Mouse (Mus musculus) embryonic facial prominence, embryonic 12.5 days (tissue): ENCODE measurements around the gene Ppfibp1. TPM values are rescaled to one million over a fixed set of nuclear protein-coding genes. Genes with fewer than 3 reads are reported as not detected.

ENCODE experiments used
- ATAC-seq: fragments of 200-750 bp; cut with Nextera tagmentation; 2 replicates; pipeline ENCODE4 v1.8.0; 2017; ENCODE audit not compliant: insufficient number of reproducible peaks, insufficient read depth, low FRiP score, low TSS enrichment
- H3K27ac ChIP-seq: fragments of 300-500 bp; sonication (generic); 2 replicates; pipeline ENCODE4 v1.5.1; 2016; ENCODE audit warnings: mild to moderate bottlenecking
- H3K27me3 ChIP-seq: fragments of 300-500 bp; sonication (generic); 2 replicates; pipeline ENCODE4 v1.6.1; 2016; ENCODE audit warnings: mild to moderate bottlenecking, moderate library complexity
- H3K36me3 ChIP-seq: fragments of 300-500 bp; sonication (generic); 2 replicates; pipeline ENCODE4 v1.6.1; 2016; ENCODE audit warnings: mild to moderate bottlenecking
- H3K4me1 ChIP-seq: fragments of 300-500 bp; sonication (generic); 2 replicates; pipeline ENCODE4 v1.6.1; 2016
- H3K4me2 ChIP-seq: fragments of 300-500 bp; sonication (generic); replicated peaks from 2 replicates; pipeline ENCODE4 v1.6.1; 2016; ENCODE audit warnings: mild to moderate bottlenecking, moderate library complexity
- H3K4me3 ChIP-seq: fragments of 300-500 bp; sonication (generic); 2 replicates; pipeline ENCODE4 v1.5.1; 2016; ENCODE audit warnings: mild to moderate bottlenecking
- H3K9ac ChIP-seq: fragments of 300-500 bp; sonication (generic); 2 replicates; pipeline ENCODE4 v1.6.1; 2016; ENCODE audit warnings: mild to moderate bottlenecking, moderate library complexity
- H3K9me3 ChIP-seq: fragments of 300-500 bp; sonication (generic); 2 replicates; pipeline ENCODE4 v1.6.1; 2016; ENCODE audit warnings: mild to moderate bottlenecking, moderate library complexity
- WGBS: fragments of 180-500 bp; shearing (Covaris S2); methylation state at CpG from one replicate; pipeline ENCODE4 v1.1.7; 2016; 5-methylcytosine and 5-hydroxymethylcytosine counted together
- polyA plus RNA-seq: library from polyadenylated mRNA; unstranded; fragments of >200 nt; fragmentation: Nextera tagmentation; extraction: Ambion mirVana; gene quantifications from 2 replicates; pipeline ENCODE4 v1.2.1, GENCODE M21; 2016

The Ppfibp1 gene
- polyA plus RNA-seq, 1 experiment from 2014 or later, result 57.6 TPM

- Histone ChIP-seq H3K9ac (no peak overlapping the region), H3K9me3 (no peaks in the 10 kb centered on the region), H3K4me3 (no peak overlapping the region), H3K36me3 (no peaks in the 10 kb centered on the region), H3K4me2 (no peak overlapping the region), H3K4me1 (peaks cover 6% of the 10 kb centered on the region; the same call in 1 of the 2 replicates), H3K27ac (no peak overlapping the region), H3K27me3 (no peaks in the 10 kb centered on the region)
- 76% methylated on average over 12 of the region's 12 CpGs for WGBS
- ATAC-seq, result 0 out of 2 replicates have a peak, but pooled peaks have one; percentile 47
Measured at GRCm38 (mm10) chr6:146966446-146967019, 78.2 kb downstream of the Ppfibp1 start.

- no peak overlapping the region for H3K4me2 ChIP-seq
- WGBS, result 75% methylated on average over 6 of the region's 6 CpGs
- no peaks in the 10 kb centered on the region for H3K36me3 ChIP-seq
- H3K4me3 ChIP-seq, result no peak overlapping the region
- H3K9me3 ChIP-seq, result no peaks in the 10 kb centered on the region
- no peak for ATAC-seq
- H3K4me1 ChIP-seq, result no peaks in the 10 kb centered on the region; the same call in 1 of the 2 replicates
- H3K27me3 ChIP-seq, result no peaks in the 10 kb centered on the region
- H3K27ac ChIP-seq, result no peak overlapping the region
- no peak overlapping the region for H3K9ac ChIP-seq
Measured at GRCm38 (mm10) chr6:146967836-146968235, 79.5 kb downstream of the Ppfibp1 start.

GRCm38 (mm10) chr6:146970811-146971210, 82.5 kb downstream of the Ppfibp1 start:
- Histone ChIP-seq H3K9ac (no peak overlapping the region), H3K4me1 (peaks cover 3% of the 10 kb centered on the region; the same call in 1 of the 2 replicates), H3K9me3 (no peaks in the 10 kb centered on the region), H3K36me3 (no peaks in the 10 kb centered on the region), H3K4me2 (no peak overlapping the region), H3K27me3 (no peaks in the 10 kb centered on the region), H3K27ac (no peak overlapping the region), H3K4me3 (no peak overlapping the region)
- WGBS, result 53% methylated on average over 3 of the region's 3 CpGs
- ATAC-seq, result no peak

- 52% methylated on average over 3 of the region's 3 CpGs for WGBS
- H3K4me1 ChIP-seq, result peaks cover 3% of the 10 kb centered on the region; the same call in 1 of the 2 replicates
- no peaks in the 10 kb centered on the region for H3K27me3 ChIP-seq
- no peak overlapping the region for H3K4me3 ChIP-seq
- H3K9me3 ChIP-seq, result no peaks in the 10 kb centered on the region
- no peak overlapping the region for H3K27ac ChIP-seq
- H3K4me2 ChIP-seq, result no peak overlapping the region
- H3K36me3 ChIP-seq, result no peaks in the 10 kb centered on the region
- H3K9ac ChIP-seq, result no peak overlapping the region
- no peak for ATAC-seq
Measured at GRCm38 (mm10) chr6:146971366-146971765, 83.1 kb downstream of the Ppfibp1 start.

GRCm38 (mm10) chr6:146972009-146972408, 83.7 kb downstream of the Ppfibp1 start:
- ATAC-seq, result no peak
- no peak overlapping the region for H3K9ac ChIP-seq

GRCm38 (mm10) chr6:146972740-146973139, 84.5 kb downstream of the Ppfibp1 start:
- H3K36me3 ChIP-seq, result no peaks in the 10 kb centered on the region
- ATAC-seq, result no peak
- no peaks in the 10 kb centered on the region for H3K9me3 ChIP-seq
- H3K27me3 ChIP-seq, result no peaks in the 10 kb centered on the region
- WGBS, result 44% methylated on average over 1 of the region's 1 CpGs
- H3K4me2 ChIP-seq, result no peak overlapping the region
- H3K9ac ChIP-seq, result no peak overlapping the region
- peaks cover 3% of the 10 kb centered on the region; the same call in 1 of the 2 replicates for H3K4me1 ChIP-seq
- no peak overlapping the region for H3K4me3 ChIP-seq
- no peak overlapping the region for H3K27ac ChIP-seq

More at GRCm38 (mm10) chr6:146972009-146972408, 83.7 kb downstream of the Ppfibp1 start:
- Histone ChIP-seq H3K27me3 (no peaks in the 10 kb centered on the region), H3K9me3 (no peaks in the 10 kb centered on the region), H3K36me3 (no peaks in the 10 kb centered on the region), H3K4me2 (no peak overlapping the region), H3K27ac (no peak overlapping the region), H3K4me1 (peaks cover 3% of the 10 kb centered on the region; the same call in 1 of the 2 replicates), H3K4me3 (no peak overlapping the region)
- WGBS, result 63% methylated on average over 6 of the region's 6 CpGs

GRCm38 (mm10) chr6:146973406-146973805, 85.1 kb downstream of the Ppfibp1 start:
- no peak for ATAC-seq
- 62% methylated on average over 2 of the region's 2 CpGs for WGBS

GRCm38 (mm10) chr6:146973830-146974229, 85.5 kb downstream of the Ppfibp1 start:
- Histone ChIP-seq H3K4me3 (no peak overlapping the region), H3K4me1 (peaks cover 6% of the 10 kb centered on the region; the same call in 1 of the 2 replicates), H3K36me3 (no peaks in the 10 kb centered on the region; the same call in 1 of the 2 replicates), H3K27ac (no peak overlapping the region), H3K9ac (no peak overlapping the region), H3K9me3 (no peaks in the 10 kb centered on the region), H3K27me3 (no peaks in the 10 kb centered on the region), H3K4me2 (no peak overlapping the region)
- ATAC-seq, result no peak

More at GRCm38 (mm10) chr6:146973406-146973805, 85.1 kb downstream of the Ppfibp1 start:
- no peaks in the 10 kb centered on the region; the same call in 1 of the 2 replicates for H3K36me3 ChIP-seq
- no peak overlapping the region for H3K9ac ChIP-seq
- no peak overlapping the region for H3K4me2 ChIP-seq
- H3K27ac ChIP-seq, result no peak overlapping the region
- H3K9me3 ChIP-seq, result no peaks in the 10 kb centered on the region
- no peaks in the 10 kb centered on the region for H3K27me3 ChIP-seq
- H3K4me1 ChIP-seq, result peaks cover 3% of the 10 kb centered on the region; the same call in 1 of the 2 replicates
- no peak overlapping the region for H3K4me3 ChIP-seq

GRCm38 (mm10) chr6:146976446-146976845, 88.2 kb downstream of the Ppfibp1 start:
- Histone ChIP-seq H3K9ac (no peak overlapping the region), H3K4me3 (no peak overlapping the region), H3K27me3 (no peaks in the 10 kb centered on the region), H3K4me2 (no peak overlapping the region), H3K36me3 (no peaks in the 10 kb centered on the region; the same call in 1 of the 2 replicates), H3K4me1 (peaks cover 11% of the 10 kb centered on the region), H3K9me3 (no peaks in the 10 kb centered on the region), H3K27ac (no peak overlapping the region)
- WGBS, result 83% methylated on average over 8 of the region's 8 CpGs
- ATAC-seq, result no peak

- no peaks in the 10 kb centered on the region; the same call in 1 of the 2 replicates for H3K36me3 ChIP-seq
- H3K9me3 ChIP-seq, result no peaks in the 10 kb centered on the region
- H3K4me2 ChIP-seq, result no peak overlapping the region
- peaks cover 8% of the 10 kb centered on the region for H3K4me1 ChIP-seq
- H3K27ac ChIP-seq, result no peak overlapping the region
- WGBS, result 55% methylated on average over 5 of the region's 5 CpGs
- H3K4me3 ChIP-seq, result no peak overlapping the region
- no peak for ATAC-seq
- H3K9ac ChIP-seq, result no peak overlapping the region
- H3K27me3 ChIP-seq, result no peaks in the 10 kb centered on the region
Measured at GRCm38 (mm10) chr6:146978691-146979114, 90.4 kb downstream of the Ppfibp1 start.

GRCm38 (mm10) chr6:146979115-146979744, 90.9 kb downstream of the Ppfibp1 start:
- H3K4me3 ChIP-seq, result no peak overlapping the region
- H3K27ac ChIP-seq, result no peak overlapping the region
- WGBS, result 68% methylated on average over 1 of the region's 1 CpGs
- H3K36me3 ChIP-seq, result no peaks in the 10 kb centered on the region; the same call in 1 of the 2 replicates
- no peak overlapping the region for H3K4me2 ChIP-seq
- no peaks in the 10 kb centered on the region for H3K9me3 ChIP-seq
- ATAC-seq, result no peak
- H3K4me1 ChIP-seq, result peaks cover 8% of the 10 kb centered on the region
- no peak overlapping the region for H3K9ac ChIP-seq
- H3K27me3 ChIP-seq, result no peaks in the 10 kb centered on the region

GRCm38 (mm10) chr6:146979953-146980352, 91.7 kb downstream of the Ppfibp1 start:
- Histone ChIP-seq H3K27ac (no peak overlapping the region), H3K4me2 (no peak overlapping the region), H3K4me3 (no peak overlapping the region), H3K4me1 (peaks cover 8% of the 10 kb centered on the region), H3K36me3 (no peaks in the 10 kb centered on the region; the same call in 1 of the 2 replicates), H3K27me3 (no peaks in the 10 kb centered on the region), H3K9ac (no peak overlapping the region), H3K9me3 (no peaks in the 10 kb centered on the region)
- 41% methylated on average over 3 of the region's 3 CpGs for WGBS
- ATAC-seq, result no peak
